Mouse (Mus musculus) layer of hippocampus, adult 9-11 months (tissue): Measurements from ENCODE around the gene Olfr1136.

ENCODE experiments used
- DNase-seq: peaks from one replicate; pipeline ENCODE4 v3.0.0; 2022

The Olfr1136 gene

GRCm38 (mm10) chr2:87693847-87694246 is at the start of gene Olfr1136:
Olfr1136 (minus strand) TSS chr2:87693947.
- DNase-seq: no peak

DNA sequence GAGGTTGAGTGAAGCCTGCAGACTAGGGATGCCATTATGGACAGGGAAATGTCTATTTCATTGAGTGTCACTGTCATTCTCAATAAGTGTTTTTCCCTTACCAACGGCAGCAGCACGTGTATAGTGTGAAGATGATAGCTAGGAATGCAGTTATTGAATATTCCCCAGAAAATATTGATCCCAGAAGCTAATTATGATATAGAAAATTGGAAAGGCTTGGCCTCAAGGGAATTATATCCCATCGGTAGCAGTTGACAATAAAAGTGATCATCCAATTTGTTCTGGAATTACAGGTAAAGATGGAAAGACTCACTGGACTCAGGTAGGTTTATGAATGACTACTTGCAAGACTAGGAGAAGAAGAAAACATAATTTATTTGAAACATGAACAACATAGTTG is 49.7 kb upstream of the Olfr1136 start, which contains the start of gene Olfr1140:
TSS of gene Olfr1140 (plus strand) at position 301 of the 400 bp plus-strand sequence.
- DNase-seq: no peak

DNA sequence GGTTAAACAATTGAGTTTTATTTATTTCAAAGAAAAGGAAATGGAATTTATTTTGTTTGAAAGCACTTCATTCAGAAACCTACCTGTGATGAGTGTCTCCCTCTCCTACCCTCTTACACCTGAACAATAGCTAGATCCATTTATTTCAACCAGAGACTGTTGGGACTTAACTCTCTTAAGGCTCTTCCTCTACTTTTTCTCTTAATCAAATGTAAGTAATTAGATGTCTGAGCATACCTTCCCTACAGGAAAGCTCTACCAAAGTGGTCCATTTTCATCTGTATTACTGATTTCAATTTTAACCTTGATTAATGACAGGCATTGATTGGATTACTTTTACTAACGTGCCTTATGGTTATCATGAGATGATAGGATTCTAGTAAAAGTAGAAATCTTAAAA is 46.1 kb upstream of the Olfr1136 start, which contains the start of gene Olfr1138:
TSS of gene Olfr1138 (minus strand) at position 101 of the 400 bp plus-strand sequence.
- no peak for DNase-seq

DNA sequence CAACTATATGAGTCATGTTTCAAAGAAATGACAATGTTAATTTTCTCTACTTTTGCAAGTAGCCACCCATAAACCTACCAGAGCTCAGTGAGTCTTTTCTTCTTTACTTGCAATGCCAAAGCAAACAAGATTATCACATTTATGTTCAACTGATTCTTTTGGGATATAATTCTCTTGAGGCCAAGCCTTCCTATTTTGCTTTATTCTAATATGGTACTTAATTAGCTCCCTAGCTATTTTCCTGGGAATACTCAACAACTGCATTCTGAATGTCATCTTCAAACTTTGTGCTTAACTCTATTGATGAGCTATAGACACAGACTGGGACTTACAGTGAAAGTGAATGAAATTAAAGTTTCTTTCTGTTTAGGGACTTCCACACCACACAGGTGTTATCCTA is 19.3 kb upstream of the Olfr1136 start, which contains the start of gene Olfr1137:
TSS of gene Olfr1137 (minus strand) at position 101 of the 400 bp plus-strand sequence.
- no peak for DNase-seq

GRCm38 (mm10) chr2:87673564-87673963 is 20.2 kb downstream of the Olfr1136 start, which contains the start of gene Olfr1135:
Olfr1135 (minus strand) TSS chr2:87673664.
- no peak for DNase-seq

- DNase-seq: no peak
These were observed 35.4 kb downstream of the Olfr1136 start, which contains the start of gene Olfr1134 for GRCm38 (mm10) chr2:87658360-87658759. Olfr1134 (minus strand) TSS chr2:87658460.

- no peak for DNase-seq
These were observed 46.5 kb downstream of the Olfr1136 start, which contains the start of gene Olfr1133 for GRCm38 (mm10) chr2:87647274-87647673. Olfr1133 (minus strand) TSS chr2:87647374.
